Mouse (Mus musculus) myocyte (in vitro differentiated cells): ENCODE measurements around the gene Asf1b. TPM values are rescaled to one million over a fixed set of nuclear protein-coding genes. Genes with fewer than 3 reads are reported as not detected.
A peak's percentile ranks its signal among the peaks of the same experiment; 100 is the strongest.

ENCODE experiments used
- H3K27me3 ChIP-seq: one replicate; pipeline ENCODE4 v1.6.1; 2011; ENCODE audit not compliant: control insufficient read depth, insufficient read depth, insufficient read length
- H3K36me3 ChIP-seq: one replicate; pipeline ENCODE4 v1.6.1; 2011; ENCODE audit not compliant: control insufficient read depth, insufficient read depth
- H3K4me2 ChIP-seq: one replicate; pipeline ENCODE4 v1.6.1; 2011; ENCODE audit warnings: low read depth, control low read depth
- H3K4me3 ChIP-seq: one replicate; pipeline ENCODE4 v1.5.1; 2011; ENCODE audit warnings: mild to moderate bottlenecking, control low read depth, moderate library complexity
- H3K79me2 ChIP-seq: one replicate; pipeline ENCODE4 v1.6.1; 2011; ENCODE audit not compliant: control insufficient read depth, insufficient read depth
- H3ac ChIP-seq: one replicate; pipeline ENCODE4 v1.6.1; 2011; ENCODE audit not compliant: control insufficient read depth, insufficient read length
- CEBPB ChIP-seq: IDR thresholded peaks from 2 replicates; pipeline ENCODE4 v1.6.1; 2011; ENCODE audit warnings: mild to moderate bottlenecking, moderate library complexity; ENCODE audit not compliant: poor library complexity, insufficient read depth, severe bottlenecking
- E2F4 ChIP-seq: IDR thresholded peaks from one replicate; pipeline ENCODE4 v1.6.1; 2011; ENCODE audit warnings: mild to moderate bottlenecking, control low read depth, moderate library complexity; ENCODE audit not compliant: insufficient read depth
- MAX ChIP-seq: IDR thresholded peaks from one replicate; pipeline ENCODE4 v1.6.1; 2011; ENCODE audit warnings: low read depth, mild to moderate bottlenecking, control low read depth
- MYOD1 ChIP-seq, 3 experiments: IDR thresholded peaks; one replicate each; pipeline ENCODE4 v1.6.1; 2011; ENCODE audit warnings: control low read depth in 2 of 3, low read depth in 2 of 3, mild to moderate bottlenecking in 2 of 3, moderate library complexity in 1 of 3; ENCODE audit not compliant: insufficient read length in 2 of 3, control insufficient read depth in 1 of 3
- MYOG ChIP-seq, 3 experiments: IDR thresholded peaks; one replicate each; pipeline ENCODE4 v1.6.1; 2011; ENCODE audit warnings: control low read depth in 2 of 3, low read depth in 2 of 3, mild to moderate bottlenecking in 2 of 3; ENCODE audit not compliant: insufficient read length in 2 of 3, control insufficient read depth in 1 of 3, insufficient read depth in 1 of 3
- POLR2A ChIP-seq: IDR thresholded peaks from one replicate; pipeline ENCODE4 v1.6.1; 2011; ENCODE audit warnings: low read depth, mild to moderate bottlenecking, control low read depth, moderate library complexity; ENCODE audit not compliant: insufficient read length
- POLR2AphosphoS2 ChIP-seq: IDR thresholded peaks from one replicate; pipeline ENCODE4 v1.6.1; 2011; ENCODE audit warnings: low read depth, control low read depth; ENCODE audit not compliant: insufficient read length
- REST ChIP-seq: IDR thresholded peaks from one replicate; pipeline ENCODE4 v1.6.1; 2011; ENCODE audit warnings: mild to moderate bottlenecking, control low read depth, moderate library complexity; ENCODE audit not compliant: insufficient read depth, insufficient read length
- SRF ChIP-seq: IDR thresholded peaks from one replicate; pipeline ENCODE4 v1.6.1; 2011; ENCODE audit warnings: low read depth; ENCODE audit not compliant: control insufficient read depth, insufficient read length
- TCF12 ChIP-seq: IDR thresholded peaks from one replicate; pipeline ENCODE4 v1.6.1; 2011; ENCODE audit warnings: mild to moderate bottlenecking, control low read depth; ENCODE audit not compliant: poor library complexity, insufficient read depth, severe bottlenecking
- TCF3 ChIP-seq: IDR thresholded peaks from one replicate; pipeline ENCODE4 v1.6.1; 2011; ENCODE audit warnings: low read depth, control low read depth; ENCODE audit not compliant: insufficient read length
- USF1 ChIP-seq: IDR thresholded peaks from one replicate; pipeline ENCODE4 v1.6.1; 2011; ENCODE audit warnings: low read depth, mild to moderate bottlenecking, control low read depth, moderate library complexity
- polyA plus RNA-seq: library from polyadenylated mRNA; unstranded; fragments of >200 nt; fragmentation: generic; extraction: Trizol; gene quantifications from one replicate; pipeline ENCODE4 v1.2.1, GENCODE M21; 2012; ENCODE audit warnings: missing spikeins

Gene Asf1b
- polyA plus RNA-seq, 1 experiment, result 36.8 TPM

DNA sequence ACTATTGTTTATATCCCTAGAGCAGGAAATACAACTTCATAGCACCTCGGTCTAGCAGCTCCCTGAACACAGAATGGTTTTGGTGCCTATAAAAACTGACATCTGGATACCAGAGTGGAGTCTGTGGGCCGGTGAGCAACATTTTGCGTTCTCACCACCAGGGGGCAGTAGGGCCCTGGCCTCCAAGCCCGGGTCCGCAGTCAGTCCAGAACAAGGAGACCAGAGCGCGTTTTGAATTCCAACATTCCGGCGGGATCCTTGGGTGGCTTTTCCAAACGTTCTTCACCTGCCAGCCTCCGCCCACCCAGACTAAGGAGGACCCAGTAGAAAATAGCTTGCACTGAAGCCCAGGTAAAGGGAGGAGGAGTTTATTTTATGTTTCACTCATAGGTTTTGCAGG is 54.6 kb downstream of the Asf1b start:
- no peak overlapping the region for H3K4me3 ChIP-seq
- H3K4me2 ChIP-seq, result peak overlapping the region; percentile 31

DNA sequence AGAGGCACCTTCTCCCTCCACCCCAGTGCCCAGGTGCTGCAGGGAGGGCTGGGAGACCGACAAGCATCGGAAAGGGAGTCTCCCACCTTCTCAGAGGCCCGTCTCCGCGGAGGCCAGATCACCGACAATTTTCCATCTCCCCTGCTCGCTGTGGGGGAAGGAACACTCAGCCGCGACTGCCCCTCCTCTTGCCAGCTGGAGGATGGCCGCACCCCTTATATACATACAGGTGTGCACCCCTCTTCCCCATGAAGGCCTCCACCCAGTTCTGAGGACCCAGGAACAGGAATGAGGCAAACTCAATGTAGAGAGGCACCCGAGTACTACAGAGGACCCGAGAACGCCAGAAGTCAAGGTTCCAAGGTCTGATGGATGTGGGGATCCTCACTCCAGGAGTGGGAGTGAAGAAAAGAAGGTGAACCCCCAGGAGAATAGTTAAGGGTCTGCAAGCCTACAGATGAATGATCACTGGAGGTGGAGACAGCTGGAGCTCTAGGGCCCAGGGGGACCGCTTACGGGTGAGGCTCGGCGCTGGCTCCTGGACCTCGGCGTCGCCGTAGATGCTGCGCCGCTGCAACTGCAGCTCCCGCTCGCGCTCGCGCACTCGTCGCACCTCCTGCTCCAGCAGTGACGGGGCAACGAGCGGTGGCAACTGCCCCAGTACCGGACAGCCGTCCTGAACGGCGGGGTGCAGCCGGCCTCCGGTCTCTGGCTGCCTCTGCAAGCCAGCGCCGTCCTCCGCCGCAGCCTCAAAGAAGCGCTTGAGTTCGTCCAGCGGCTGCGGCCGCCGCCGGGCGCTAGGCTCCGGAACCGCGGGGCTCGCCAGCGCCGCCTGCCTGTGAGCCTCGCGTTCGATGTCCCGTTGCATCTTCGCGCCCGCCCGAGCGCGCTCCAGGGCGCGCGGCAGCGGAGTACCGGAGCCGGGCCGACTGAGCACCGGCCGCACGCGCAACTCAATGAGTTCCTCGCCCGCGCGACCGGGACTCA is 55.6 kb downstream of the Asf1b start:
- Histone ChIP-seq H3K79me2 (no peaks in the 10 kb centered on the region), H3K4me3 (peak overlapping the region; percentile 1), H3K4me2 (peak overlapping the region; percentile 90), H3K36me3 (no peaks in the 10 kb centered on the region), H3K27me3 (peaks cover 8% of the 10 kb centered on the region), H3ac (peak overlapping the region; percentile 26)
- TF ChIP-seq MYOG (IDR thresholded peaks at IDR 0.05; ENCODE audit: control insufficient read depth in 1 of 3, insufficient read depth in 1 of 3, insufficient read length in 2 of 3, low read depth in 2 of 3) (peak in 1 of 3 experiments; percentile 30), POLR2A (no peak)

More for the DNA sequence above, 54.6 kb downstream of the Asf1b start:
- Histone ChIP-seq H3K36me3 (no peaks in the 10 kb centered on the region), H3K27me3 (peaks cover 8% of the 10 kb centered on the region), H3K79me2 (no peaks in the 10 kb centered on the region), H3ac (no peak overlapping the region)
- peak in 1 of 3 experiments; percentile 13 for TF ChIP-seq MYOG (IDR thresholded peaks at IDR 0.05; ENCODE audit: control insufficient read depth in 1 of 3, insufficient read depth in 1 of 3, insufficient read length in 2 of 3, low read depth in 2 of 3)
- no peak for TF ChIP-seq E2F4

DNA sequence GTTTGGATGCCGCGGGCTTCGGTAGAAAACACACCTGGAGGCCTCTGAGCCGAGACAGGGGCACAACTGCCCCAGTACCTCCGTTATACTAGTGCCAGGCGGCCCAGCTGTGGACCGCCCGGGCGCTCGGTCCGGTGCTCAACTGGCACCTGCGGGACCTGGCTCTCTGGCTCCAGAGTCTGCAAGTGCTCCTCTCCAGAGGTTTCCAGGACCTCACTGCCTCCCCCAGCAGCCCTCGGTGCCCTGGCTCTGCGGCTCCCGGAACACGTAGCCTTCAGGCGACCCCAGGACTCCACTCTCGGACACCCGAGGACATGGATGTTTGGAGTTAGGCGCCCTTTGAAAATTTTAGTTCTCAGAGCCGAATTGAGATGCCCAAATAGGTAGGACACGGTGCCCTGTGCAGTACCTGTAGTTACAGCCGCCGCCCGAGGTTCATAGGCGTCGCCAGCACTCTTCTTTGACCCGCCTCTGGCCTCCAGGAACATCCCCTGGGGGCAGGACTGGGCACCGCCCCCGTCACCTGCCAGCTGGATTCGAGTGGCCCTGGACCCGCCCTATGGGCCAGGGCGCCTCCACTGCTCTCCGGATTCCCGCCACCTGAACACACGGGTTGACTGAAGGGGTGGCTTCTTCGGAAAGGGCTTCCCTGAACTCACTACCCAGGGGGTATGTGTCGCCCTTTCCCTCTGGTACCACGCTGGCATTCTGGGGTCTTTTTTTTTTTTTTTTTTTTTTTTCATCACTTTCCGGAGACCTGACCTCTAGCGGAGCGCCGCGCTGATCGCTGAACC is 56.6 kb downstream of the Asf1b start, which contains the start of gene 2210011C24Rik:
Gene 2210011C24Rik, minus strand, starts transcription at position 467 of the 794 bp plus-strand sequence.
- H3K79me2 ChIP-seq, result no peaks in the 10 kb centered on the region
- H3K4me2 ChIP-seq, result peak within 1 kb of the TSS; percentile 90
- peak within 1 kb of the TSS; percentile 26 for H3ac ChIP-seq
- peaks cover 8% of the 10 kb centered on the region for H3K27me3 ChIP-seq
- H3K4me3 ChIP-seq, result peak within 1 kb of the TSS; percentile 1
- no peaks in the 10 kb centered on the region for H3K36me3 ChIP-seq
- no peak for TF ChIP-seq REST
- no peak for TF ChIP-seq MYOD1 (IDR thresholded peaks at IDR 0.05; ENCODE audit: control insufficient read depth in 1 of 3, insufficient read length in 2 of 3, low read depth in 2 of 3)
- TF ChIP-seq CEBPB, result no peak
- no peak for TF ChIP-seq MAX
- no peak for TF ChIP-seq TCF12
- TF ChIP-seq E2F4, result no peak
- no peak for TF ChIP-seq TCF3
- no peak for TF ChIP-seq USF1
- TF ChIP-seq POLR2A, result no peak

DNA sequence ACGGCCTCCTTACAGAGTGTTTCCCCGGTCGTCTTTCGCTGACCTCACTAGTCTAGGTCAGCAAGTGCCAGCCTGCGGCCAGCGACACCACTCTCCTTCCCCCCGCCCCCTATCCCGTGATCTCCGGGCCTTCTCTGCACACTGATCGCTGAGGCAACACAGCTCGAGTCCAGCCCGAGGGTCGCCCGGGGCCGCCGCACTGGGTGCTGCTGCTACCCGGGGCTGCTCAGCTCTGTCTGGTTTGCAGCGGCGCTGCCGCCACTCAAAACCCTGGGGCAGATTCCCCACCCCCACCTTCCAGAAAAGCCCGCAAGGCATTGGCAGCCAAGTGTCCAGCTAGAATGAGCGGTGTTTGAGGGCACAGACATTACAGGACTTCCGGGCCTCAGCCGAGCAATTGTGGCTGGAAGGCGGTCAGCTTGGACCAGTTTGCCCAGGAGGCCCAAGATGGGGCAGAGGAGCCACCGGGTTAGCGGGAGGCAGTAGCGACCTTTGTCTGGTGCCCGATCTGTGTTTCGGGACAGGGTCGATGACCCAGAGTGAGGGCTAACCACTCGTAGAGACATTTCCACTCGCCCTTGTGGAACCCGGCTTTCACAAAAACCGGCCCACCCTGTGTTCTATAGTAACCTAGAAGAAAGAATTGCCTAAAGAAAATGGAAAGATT is 57.3 kb downstream of the Asf1b start:
- H3ac ChIP-seq, result no peak overlapping the region
- H3K27me3 ChIP-seq, result peaks cover 8% of the 10 kb centered on the region
- no peak overlapping the region for H3K4me2 ChIP-seq
- H3K36me3 ChIP-seq, result no peaks in the 10 kb centered on the region
- no peak for TF ChIP-seq MYOD1 (IDR thresholded peaks at IDR 0.05; ENCODE audit: control insufficient read depth in 1 of 3, insufficient read length in 2 of 3, low read depth in 2 of 3)
- TF ChIP-seq TCF3, result no peak
- TF ChIP-seq MYOG (IDR thresholded peaks at IDR 0.05; ENCODE audit: control insufficient read depth in 1 of 3, insufficient read depth in 1 of 3, insufficient read length in 2 of 3, low read depth in 2 of 3), result no peak
- no peak for TF ChIP-seq E2F4
- no peak for TF ChIP-seq POLR2A
- TF ChIP-seq USF1, result no peak
- TF ChIP-seq CEBPB, result no peak
- no peak for TF ChIP-seq TCF12
- TF ChIP-seq SRF, result no peak
- no peak for TF ChIP-seq MAX
- TF ChIP-seq POLR2AphosphoS2, result no peak
- TF ChIP-seq REST, result no peak
- H3K4me3 ChIP-seq, result no peak overlapping the region
- H3K79me2 ChIP-seq, result no peaks in the 10 kb centered on the region

DNA sequence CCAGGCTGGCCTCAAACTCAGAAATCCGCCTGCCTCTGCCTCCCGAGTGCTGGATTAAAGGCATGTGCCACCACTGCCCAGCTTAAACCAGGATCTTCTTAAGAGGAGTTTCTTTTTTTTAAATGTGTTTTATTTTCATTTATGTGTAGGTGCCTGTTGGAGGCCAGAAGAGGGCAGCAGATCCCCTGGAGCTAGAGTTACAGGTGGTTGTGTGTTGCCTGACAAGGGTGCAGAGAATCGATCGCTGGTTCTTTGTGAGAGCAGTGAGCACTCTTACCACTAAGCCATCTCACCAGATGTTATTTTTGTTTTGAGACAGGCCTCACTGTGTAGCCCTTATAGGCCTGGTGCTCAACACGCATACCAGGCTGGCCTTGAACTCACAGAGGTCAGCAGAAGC is 60.5 kb downstream of the Asf1b start:
- Histone ChIP-seq H3K4me3 (no peak overlapping the region), H3K4me2 (no peak overlapping the region), H3K36me3 (no peaks in the 10 kb centered on the region), H3ac (no peak overlapping the region), H3K27me3 (peaks cover 8% of the 10 kb centered on the region), H3K79me2 (no peaks in the 10 kb centered on the region)
- TF ChIP-seq POLR2AphosphoS2, result no peak
- TF ChIP-seq SRF, result no peak
- TF ChIP-seq MAX, result no peak
- TF ChIP-seq TCF12, result no peak
- no peak for TF ChIP-seq E2F4
- no peak for TF ChIP-seq USF1
- no peak for TF ChIP-seq POLR2A
- TF ChIP-seq CEBPB, result no peak
- TF ChIP-seq REST, result no peak
- TF ChIP-seq MYOG (IDR thresholded peaks at IDR 0.05; ENCODE audit: control insufficient read depth in 1 of 3, insufficient read depth in 1 of 3, insufficient read length in 2 of 3, low read depth in 2 of 3), result no peak
- TF ChIP-seq TCF3, result no peak
- TF ChIP-seq MYOD1 (IDR thresholded peaks at IDR 0.05; ENCODE audit: control insufficient read depth in 1 of 3, insufficient read length in 2 of 3, low read depth in 2 of 3), result no peak
